Mouse (Mus musculus): ENCODE data around the gene Tceal9.
"Not testable (repeated sequence)": the region's sequence is repeated elsewhere in the genome, so short reads cannot be mapped to it uniquely, and the experiment has no call there.

Gene Tceal9

GRCm38 (mm10) chrX:136244574-136245229 lies at the start of gene Tceal9:
TSS of gene Tceal9 (plus strand) at chrX:136245079.
- peak; percentile 21 to 27 for DNase-seq (ENCODE audit: low spot score in 2 of 2)

- DNase-seq (ENCODE audit: low spot score in 2 of 2), result no peak
Measured at GRCm38 (mm10) chrX:136195193-136195944, 49.5 kb upstream of the Tceal9 start.

DNA sequence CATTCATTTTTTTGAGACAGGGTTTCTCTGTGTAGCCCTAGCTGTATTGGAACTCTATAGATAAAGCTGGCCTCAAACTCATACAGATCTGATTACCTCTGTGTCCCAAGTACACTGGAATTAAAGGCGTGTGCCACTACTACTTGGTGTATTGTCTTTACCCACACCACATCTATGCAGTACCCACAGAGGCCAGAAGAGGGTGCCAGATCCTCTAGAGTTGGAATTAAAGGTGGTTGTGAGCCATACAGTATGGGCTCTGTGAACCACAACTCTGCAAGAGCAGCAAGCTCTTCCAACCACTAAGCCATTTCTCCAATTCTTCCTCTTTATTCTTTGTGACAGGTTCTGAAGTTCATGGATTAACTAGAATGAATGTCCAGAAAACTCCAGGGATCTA lies 48.0 kb upstream of the Tceal9 start:
- peak; percentile 19 to 51 for DNase-seq (ENCODE audit: low spot score in 2 of 2)

GRCm38 (mm10) chrX:136203257-136203656 lies 41.6 kb upstream of the Tceal9 start:
- DNase-seq (ENCODE audit: low spot score in 2 of 2), result no peak

DNA sequence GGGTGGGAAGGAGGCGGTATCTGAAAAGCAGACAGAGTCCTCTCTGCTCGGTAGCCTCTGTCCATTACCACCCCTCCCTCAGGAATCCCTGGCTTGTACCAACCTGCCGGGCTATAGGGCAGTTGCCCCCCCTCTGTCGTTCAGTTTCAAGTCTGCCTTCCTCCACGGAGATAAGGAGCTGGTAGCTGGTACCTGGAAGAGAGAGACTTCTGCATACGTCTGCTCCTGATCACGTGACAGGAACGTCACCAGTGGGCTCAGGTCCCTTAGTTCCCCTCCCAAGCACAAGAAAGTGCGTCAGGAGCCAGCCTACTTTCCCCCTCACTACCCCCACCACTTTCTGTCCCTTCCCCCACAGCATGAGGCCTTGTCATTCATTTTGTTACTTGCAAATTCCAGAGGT lies 41.2 kb upstream of the Tceal9 start, which contains the start of gene Tceal5:
TSS of gene Tceal5 (minus strand) at position 213 of the 403 bp plus-strand sequence.
- no peak for DNase-seq (ENCODE audit: low spot score in 2 of 2)

DNA sequence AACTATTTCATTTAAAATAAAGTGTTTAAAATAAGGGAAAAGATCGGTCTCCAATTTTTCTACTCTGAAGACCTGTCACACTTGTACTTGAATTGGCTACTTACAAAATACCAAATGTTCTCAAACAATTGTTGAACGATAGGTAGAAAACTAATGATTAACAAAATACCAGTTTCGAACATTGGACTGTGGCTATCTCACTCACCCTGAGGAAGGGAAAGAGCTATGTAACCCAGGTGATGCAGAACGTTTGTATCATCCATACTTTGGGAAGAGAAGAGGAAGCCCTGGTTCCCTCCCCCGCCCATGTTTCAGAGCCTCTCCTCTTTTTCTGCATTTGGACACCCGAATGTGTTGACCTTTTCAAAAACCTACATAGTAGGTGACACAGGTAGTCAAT lies 40.5 kb upstream of the Tceal9 start:
- DNase-seq (ENCODE audit: low spot score in 2 of 2), result no peak

DNA sequence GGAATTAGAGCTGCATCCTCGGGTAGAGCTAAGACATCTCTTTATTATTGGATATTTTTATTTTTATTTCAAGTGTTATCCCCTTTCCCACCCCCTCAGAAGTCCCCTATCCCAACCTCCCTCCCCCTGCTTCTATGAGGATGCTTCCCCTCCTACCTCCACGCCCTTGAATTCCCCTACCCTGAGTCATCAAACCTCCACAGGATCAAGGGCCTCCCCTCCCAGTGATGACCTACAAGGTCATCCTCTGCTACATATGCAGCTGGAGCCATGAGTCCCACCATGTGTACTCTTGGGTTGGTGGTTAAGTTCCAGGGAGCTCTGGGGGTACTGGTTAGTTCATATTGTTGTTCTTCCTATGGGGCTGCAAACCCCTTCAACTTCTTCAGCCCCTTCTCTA lies 31.5 kb upstream of the Tceal9 start:
- DNase-seq (ENCODE audit: low spot score in 2 of 2), result no peak

- DNase-seq (ENCODE audit: low spot score in 2 of 2), result not testable (repeated sequence)
Measured at GRCm38 (mm10) chrX:136214729-136215677, 29.9 kb upstream of the Tceal9 start, which contains the start of the genes Tceal7 and Bex1. TSS of gene Tceal7 (plus strand) at chrX:136214779. TSS of gene Bex1 (minus strand) at chrX:136215513.

DNA sequence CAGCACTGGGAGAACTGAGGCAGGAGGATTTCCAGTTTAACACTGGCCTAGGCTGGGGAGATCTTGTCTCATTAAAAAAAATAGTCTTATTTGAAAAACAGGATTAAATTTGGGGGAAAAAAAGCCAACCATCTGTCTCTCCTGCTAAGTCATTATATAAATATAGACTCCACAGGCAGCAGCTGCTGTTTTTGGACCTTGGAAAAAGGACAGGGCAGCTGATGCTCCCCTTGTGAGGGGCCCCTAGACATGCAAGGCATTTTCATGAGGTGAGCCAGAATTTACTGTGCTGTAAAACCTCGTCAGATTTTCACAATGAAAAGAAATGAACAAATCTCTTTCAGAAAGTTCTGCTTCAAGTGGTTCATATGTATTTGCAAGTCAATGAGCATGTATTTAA lies 28.6 kb upstream of the Tceal9 start:
- no peak for DNase-seq (ENCODE audit: low spot score in 2 of 2)

GRCm38 (mm10) chrX:136223714-136224113 lies 21.2 kb upstream of the Tceal9 start:
- no peak for DNase-seq (ENCODE audit: low spot score in 2 of 2)

DNA sequence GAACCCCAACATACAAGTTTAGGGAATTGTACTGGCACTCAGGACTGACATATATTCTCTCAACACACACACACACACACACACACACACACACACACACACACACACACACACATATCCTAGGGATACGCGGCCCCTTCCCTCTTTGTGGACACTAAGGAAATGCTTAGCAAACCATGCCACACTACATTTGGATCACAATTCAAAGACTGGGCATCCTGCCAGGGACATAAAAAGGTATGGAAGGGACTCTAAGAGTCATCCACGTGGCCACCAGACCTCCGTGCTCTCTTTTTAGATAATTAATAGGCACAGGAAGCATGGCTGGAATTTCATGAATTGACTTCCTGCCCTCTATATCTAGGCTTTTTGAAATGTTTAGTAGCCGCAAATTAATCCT lies 17.1 kb upstream of the Tceal9 start:
- DNase-seq (ENCODE audit: low spot score in 2 of 2), result no peak

DNA sequence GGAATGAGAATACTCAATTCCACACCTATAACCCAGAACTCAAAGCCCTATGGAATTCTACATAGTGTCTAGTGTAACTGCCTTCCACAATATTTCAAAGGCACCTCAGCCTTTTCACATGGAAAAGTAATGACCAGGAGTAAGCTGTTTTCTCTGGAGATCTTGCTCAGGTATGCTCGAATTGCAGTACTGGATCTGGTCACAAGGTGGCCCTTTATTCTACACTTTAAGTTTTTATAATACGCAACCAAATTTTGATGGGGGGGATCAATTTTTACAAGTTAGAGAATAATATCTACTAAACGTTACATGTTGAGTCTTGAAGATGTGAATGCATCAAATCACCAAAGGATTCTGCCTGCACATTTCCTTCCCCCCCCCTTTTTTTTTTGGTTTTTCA lies 6.8 kb upstream of the Tceal9 start:
- peak in 1 of 2 experiments; percentile 23 for DNase-seq (ENCODE audit: low spot score in 2 of 2)

DNA sequence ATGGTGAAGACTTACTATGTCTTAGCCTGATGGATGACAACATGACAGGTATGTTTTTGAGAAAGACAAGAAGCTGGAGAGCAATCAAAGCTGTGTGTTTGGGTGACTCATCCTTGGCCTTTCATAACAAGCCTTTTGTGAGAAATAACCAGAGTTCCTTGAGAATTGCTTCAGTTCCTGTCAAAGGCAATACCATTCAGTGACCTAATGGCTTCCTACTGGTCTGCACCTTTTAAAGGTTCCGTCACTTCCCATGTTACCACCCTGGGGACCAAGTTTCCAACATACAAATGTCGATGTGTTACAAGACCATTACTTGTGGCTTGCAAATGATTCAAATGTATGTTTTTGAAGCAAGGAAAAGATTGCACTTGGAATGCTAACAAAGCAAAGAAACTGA lies 1.7 kb upstream of the Tceal9 start:
- DNase-seq (ENCODE audit: low spot score in 2 of 2), result no peak

DNA sequence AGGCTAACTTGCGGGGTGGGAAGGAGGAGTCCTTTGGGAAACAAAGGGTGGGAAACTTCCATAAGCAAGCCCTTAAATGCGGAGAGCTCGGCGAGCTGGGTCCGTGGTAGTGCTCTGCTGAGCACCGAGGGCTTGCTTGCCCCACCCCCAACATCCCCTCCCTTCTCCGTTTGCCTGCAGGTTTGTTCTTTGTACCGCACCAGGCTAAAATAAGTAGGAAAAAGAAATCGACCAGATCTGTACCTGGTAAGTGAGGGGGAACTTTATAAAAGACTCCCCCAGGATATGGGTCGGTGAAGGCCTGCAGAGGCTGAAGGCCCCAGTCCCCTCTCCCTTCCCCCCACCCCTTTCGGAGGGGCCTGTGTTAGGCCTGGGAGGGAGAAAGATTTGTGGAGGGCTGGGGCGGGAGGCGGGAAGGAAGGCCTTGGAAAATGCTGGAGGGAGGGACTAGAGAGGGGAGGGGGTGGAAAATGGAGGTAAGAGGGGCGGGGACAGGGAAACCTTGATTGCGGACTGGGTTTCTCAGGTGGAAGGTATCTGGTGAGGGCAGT lies 717 bp downstream of the Tceal9 start:
- peak in 1 of 2 experiments; percentile 6 for DNase-seq (ENCODE audit: low spot score in 2 of 2)

GRCm38 (mm10) chrX:136248811-136249210 lies 3.9 kb downstream of the Tceal9 start:
- no peak for DNase-seq (ENCODE audit: low spot score in 2 of 2)

DNA sequence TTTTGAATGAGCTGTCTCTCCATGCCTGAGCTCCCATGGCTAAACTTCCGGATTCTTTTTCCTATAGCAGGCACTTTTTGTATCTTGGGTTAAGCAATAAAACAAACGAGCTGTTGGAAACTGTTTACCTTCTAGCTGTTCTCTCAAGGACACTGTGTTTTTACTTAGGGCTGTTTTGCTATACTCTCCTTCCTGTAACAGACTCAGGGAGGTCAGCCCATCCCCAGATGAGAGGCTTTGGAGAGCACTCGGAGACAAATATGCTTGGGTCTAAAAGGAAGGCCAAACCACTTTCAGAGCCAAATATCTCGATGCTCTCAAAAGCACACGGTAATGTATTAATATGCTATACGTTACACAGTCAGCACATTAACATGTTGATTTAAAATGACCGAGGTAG lies 4.8 kb downstream of the Tceal9 start:
- no peak for DNase-seq (ENCODE audit: low spot score in 2 of 2)

- no peak for DNase-seq (ENCODE audit: low spot score in 2 of 2)
Measured at GRCm38 (mm10) chrX:136252023-136252729, 7.3 kb downstream of the Tceal9 start.

DNA sequence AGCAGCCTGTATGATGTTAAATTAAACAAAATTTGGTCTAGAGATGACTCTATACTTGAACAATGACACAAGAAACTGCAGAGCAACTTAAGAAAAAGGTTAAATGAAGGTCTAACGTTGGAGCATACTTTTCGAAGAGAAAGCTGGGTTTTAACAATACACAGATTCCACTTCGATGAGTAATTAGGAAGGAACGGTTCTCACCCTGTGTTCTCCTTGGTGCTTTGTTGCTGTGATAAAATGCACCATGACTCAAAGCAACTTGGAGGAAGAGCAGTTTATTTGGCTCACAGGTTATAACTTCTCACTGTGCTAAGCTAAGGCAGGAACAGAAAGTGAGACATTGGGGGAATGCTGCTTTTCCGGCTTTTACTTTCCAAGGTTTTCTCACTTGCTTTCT lies 22.8 kb downstream of the Tceal9 start:
- DNase-seq (ENCODE audit: low spot score in 2 of 2), result no peak

GRCm38 (mm10) chrX:136268173-136268572 lies 23.3 kb downstream of the Tceal9 start:
- DNase-seq (ENCODE audit: low spot score in 2 of 2), result no peak

GRCm38 (mm10) chrX:136269743-136270392 lies 25.0 kb downstream of the Tceal9 start, which contains the start of gene Bex3:
TSS of gene Bex3 (plus strand) at chrX:136270253.
- peak; percentile 23 to 58 for DNase-seq (ENCODE audit: low spot score in 2 of 2)
